Mouse (Mus musculus): ENCODE results near the gene Bzw1.
"Not testable (repeated sequence)": the region's sequence is repeated elsewhere in the genome, so short reads cannot be mapped to it uniquely, and the experiment has no call there.

Gene Bzw1

GRCm38 (mm10) chr1:58392652-58393283 lies at the start of gene Bzw1:
Gene Bzw1 (plus strand): TSS chr1:58392898.
- DNase-seq, result peak; percentile 97 to 98

GRCm38 (mm10) chr1:58343861-58344260 lies 48.8 kb upstream of the Bzw1 start:
- no peak for DNase-seq

GRCm38 (mm10) chr1:58344570-58344969 lies 48.1 kb upstream of the Bzw1 start:
- no peak for DNase-seq

GRCm38 (mm10) chr1:58346159-58346558 lies 46.5 kb upstream of the Bzw1 start:
- DNase-seq, result no peak

GRCm38 (mm10) chr1:58348712-58349111 lies 44.0 kb upstream of the Bzw1 start:
- no peak for DNase-seq

- DNase-seq, result no peak
Measured at GRCm38 (mm10) chr1:58353238-58353893, 39.3 kb upstream of the Bzw1 start.

- peak; percentile 35 to 46 for DNase-seq
Measured at GRCm38 (mm10) chr1:58358958-58359901, 33.5 kb upstream of the Bzw1 start.

GRCm38 (mm10) chr1:58362296-58362695 lies 30.4 kb upstream of the Bzw1 start:
- DNase-seq, result no peak

- DNase-seq, result no peak
Measured at GRCm38 (mm10) chr1:58364551-58364950, 28.1 kb upstream of the Bzw1 start.

GRCm38 (mm10) chr1:58365829-58366228 lies 26.9 kb upstream of the Bzw1 start:
- no peak for DNase-seq

- no peak for DNase-seq
Measured at GRCm38 (mm10) chr1:58366737-58367471, 25.8 kb upstream of the Bzw1 start.

GRCm38 (mm10) chr1:58369716-58370115 lies 23.0 kb upstream of the Bzw1 start:
- no peak for DNase-seq

GRCm38 (mm10) chr1:58374266-58374665 lies 18.4 kb upstream of the Bzw1 start:
- DNase-seq, result not testable (repeated sequence)

GRCm38 (mm10) chr1:58375574-58376147 lies 17.0 kb upstream of the Bzw1 start:
- DNase-seq, result no peak

GRCm38 (mm10) chr1:58382586-58383281 lies 10.0 kb upstream of the Bzw1 start:
- DNase-seq, result no peak

GRCm38 (mm10) chr1:58391421-58392267 lies 1.1 kb upstream of the Bzw1 start:
- DNase-seq, result peak; percentile 15 to 35

GRCm38 (mm10) chr1:58392268-58392651 lies 438 bp upstream of the Bzw1 start:
- no peak for DNase-seq

- DNase-seq, result peak; percentile 57 to 66
Measured at GRCm38 (mm10) chr1:58393284-58394195, 842 bp downstream of the Bzw1 start.

- no peak for DNase-seq
Measured at GRCm38 (mm10) chr1:58395341-58395740, 2.6 kb downstream of the Bzw1 start.

GRCm38 (mm10) chr1:58396179-58396578 lies 3.5 kb downstream of the Bzw1 start:
- no peak for DNase-seq

All from cerebellum, postnatal 10 days (tissue).